Mouse (Mus musculus) intestine, postnatal 0 days (tissue): ENCODE data around the gene Fam43b. TPM values are rescaled to one million over a fixed set of nuclear protein-coding genes. Genes with fewer than 3 reads are reported as not detected.

Experiments
- ATAC-seq: fragments of 200-750 bp; cut with Nextera tagmentation; 2 replicates; pipeline ENCODE4 v1.8.0; 2017; ENCODE audit warnings: mild to moderate bottlenecking, moderate TSS enrichment, moderate library complexity
- H3K27ac ChIP-seq: fragments of 300-500 bp; sonication (generic); 2 replicates; pipeline ENCODE4 v1.5.1; 2014; ENCODE audit warnings: mild to moderate bottlenecking, low read depth, low read length, moderate library complexity
- H3K27me3 ChIP-seq: fragments of 300-500 bp; sonication (generic); replicated peaks from 2 replicates; pipeline ENCODE4 v1.6.1; 2014; ENCODE audit warnings: low read length, mixed read lengths; ENCODE audit not compliant: control insufficient read depth, insufficient read depth
- H3K36me3 ChIP-seq: fragments of 300-500 bp; sonication (generic); 2 replicates; pipeline ENCODE4 v1.6.1; 2014; ENCODE audit warnings: mild to moderate bottlenecking, moderate library complexity; ENCODE audit not compliant: control insufficient read depth, insufficient read depth
- H3K4me1 ChIP-seq: fragments of 300-500 bp; sonication (generic); replicated peaks from 2 replicates; pipeline ENCODE4 v1.6.1; 2014; ENCODE audit warnings: antibody characterized with exemption, low read length, mixed read lengths; ENCODE audit not compliant: control insufficient read depth, insufficient read depth
- H3K4me2 ChIP-seq: fragments of 300-500 bp; sonication (generic); replicated peaks from 2 replicates; pipeline ENCODE4 v1.6.1; 2014; ENCODE audit warnings: low read depth, mild to moderate bottlenecking, moderate library complexity
- H3K4me3 ChIP-seq: fragments of 300-500 bp; sonication (generic); 2 replicates; pipeline ENCODE4 v1.5.1; 2014; ENCODE audit warnings: low read depth, low read length
- H3K9ac ChIP-seq: fragments of 300-500 bp; sonication (generic); 2 replicates; pipeline ENCODE4 v1.6.1; 2014; ENCODE audit warnings: mild to moderate bottlenecking, low read depth, low read length
- H3K9me3 ChIP-seq: fragments of 300-500 bp; sonication (generic); 2 replicates; pipeline ENCODE4 v1.6.1; 2016; ENCODE audit warnings: mixed run types; ENCODE audit not compliant: control insufficient read depth
- CTCF ChIP-seq: sonication (generic); IDR thresholded peaks from 2 replicates; pipeline ENCODE4 v1.5.1; 2016; ENCODE audit warnings: low read depth, mild to moderate bottlenecking, control low read depth, antibody characterized with exemption, moderate library complexity
- WGBS: fragments of 180-500 bp; shearing (Covaris S2); extraction: QIAGEN DNeasy Blood & Tissue Kit; methylation state at CpG from one replicate; pipeline ENCODE4 v1.1.7; 2014; 5-methylcytosine and 5-hydroxymethylcytosine counted together
- polyA plus RNA-seq: library from polyadenylated mRNA; unstranded; fragments of >200 nt; fragmentation: Nextera tagmentation; extraction: Ambion mirVana; gene quantifications from 2 replicates; pipeline ENCODE4 v1.2.1, GENCODE M21; 2015

The Fam43b gene
- polyA plus RNA-seq, 1 experiment from 2014 or later: not detected

GRCm38 (mm10) chr4:138379091-138379840, 17.1 kb downstream of the Fam43b start:
- peak; percentile 96 for TF ChIP-seq CTCF
- Histone ChIP-seq H3K4me1 (no peaks in the 10 kb centered on the region), H3K4me2 (no peak overlapping the region), H3K27ac (no peak overlapping the region), H3K36me3 (no peaks in the 10 kb centered on the region), H3K4me3 (no peak overlapping the region), H3K9ac (no peak overlapping the region), H3K27me3 (0 out of 2 replicates have a peak, but pooled peaks cover 3% of the 10 kb centered on the region), H3K9me3 (no peaks in the 10 kb centered on the region)
- peak; percentile 63 for ATAC-seq
- WGBS: 61% methylated on average over 14 of the region's 14 CpGs

- TF ChIP-seq CTCF: no peak
- Histone ChIP-seq H3K27me3 (0 out of 2 replicates have a peak, but pooled peaks cover 3% of the 10 kb centered on the region), H3K9ac (no peak overlapping the region), H3K9me3 (no peaks in the 10 kb centered on the region), H3K4me3 (no peak overlapping the region), H3K4me2 (no peak overlapping the region), H3K36me3 (no peaks in the 10 kb centered on the region), H3K4me1 (no peaks in the 10 kb centered on the region), H3K27ac (peak overlapping the region; percentile 41; the same call in 1 of the 2 replicates)
- no peak for ATAC-seq
- WGBS: 49% methylated on average over 6 of the region's 6 CpGs
Measured at GRCm38 (mm10) chr4:138377526-138377925, 18.8 kb downstream of the Fam43b start.

- WGBS: 74% methylated on average over 3 of the region's 3 CpGs
- no peak overlapping the region for H3K27ac ChIP-seq
- no peaks in the 10 kb centered on the region for H3K36me3 ChIP-seq
- no peaks in the 10 kb centered on the region for H3K4me1 ChIP-seq
- no peaks in the 10 kb centered on the region for H3K9me3 ChIP-seq
- ATAC-seq: no peak
- 0 out of 2 replicates have a peak, but pooled peaks cover 3% of the 10 kb centered on the region for H3K27me3 ChIP-seq
- no peak overlapping the region for H3K9ac ChIP-seq
- no peak overlapping the region for H3K4me3 ChIP-seq
- H3K4me2 ChIP-seq: no peak overlapping the region
- 0 out of 2 replicates have a peak, but pooled peaks have one; percentile 11 for TF ChIP-seq CTCF
Measured at GRCm38 (mm10) chr4:138375117-138375516, 21.2 kb downstream of the Fam43b start.

GRCm38 (mm10) chr4:138370996-138371516, 25.3 kb downstream of the Fam43b start:
- H3K27ac ChIP-seq: no peak overlapping the region
- no peak for TF ChIP-seq CTCF
- H3K36me3 ChIP-seq: no peaks in the 10 kb centered on the region
- H3K4me2 ChIP-seq: no peak overlapping the region
- ATAC-seq: no peak
- no peaks in the 10 kb centered on the region for H3K9me3 ChIP-seq
- no peaks in the 10 kb centered on the region for H3K27me3 ChIP-seq
- H3K4me1 ChIP-seq: 0 out of 2 replicates have a peak, but pooled peaks cover 4% of the 10 kb centered on the region
- no peak overlapping the region for H3K4me3 ChIP-seq
- WGBS: 88% methylated on average over 5 of the region's 5 CpGs
- H3K9ac ChIP-seq: no peak overlapping the region

- 80% methylated on average over 12 of the region's 12 CpGs for WGBS
- Histone ChIP-seq H3K4me2 (no peak overlapping the region), H3K27ac (no peak overlapping the region)
Measured at GRCm38 (mm10) chr4:138368498-138369260, 27.6 kb downstream of the Fam43b start.

More at GRCm38 (mm10) chr4:138368498-138369260, 27.6 kb downstream of the Fam43b start:
- H3K27me3 ChIP-seq: no peaks in the 10 kb centered on the region
- H3K9ac ChIP-seq: no peak overlapping the region
- no peak for ATAC-seq
- no peak overlapping the region for H3K4me3 ChIP-seq
- H3K4me1 ChIP-seq: 0 out of 2 replicates have a peak, but pooled peaks cover 4% of the 10 kb centered on the region
- no peaks in the 10 kb centered on the region for H3K36me3 ChIP-seq
- no peak for TF ChIP-seq CTCF
- no peaks in the 10 kb centered on the region for H3K9me3 ChIP-seq
